Mouse (Mus musculus) B cell, adult 2 months (primary cell): Measurements from ENCODE around the gene Chchd5.

Experiments used
- DNase-seq, 2 experiments: peaks; one replicate each; pipeline ENCODE4 v3.0.0; 2022

The Chchd5 gene

GRCm38 (mm10) chr2:129129412-129129929 is at the start of gene Chchd5:
Gene Chchd5 (plus strand): TSS chr2:129129700.
- DNase-seq = peak; percentile 76 to 81

DNA sequence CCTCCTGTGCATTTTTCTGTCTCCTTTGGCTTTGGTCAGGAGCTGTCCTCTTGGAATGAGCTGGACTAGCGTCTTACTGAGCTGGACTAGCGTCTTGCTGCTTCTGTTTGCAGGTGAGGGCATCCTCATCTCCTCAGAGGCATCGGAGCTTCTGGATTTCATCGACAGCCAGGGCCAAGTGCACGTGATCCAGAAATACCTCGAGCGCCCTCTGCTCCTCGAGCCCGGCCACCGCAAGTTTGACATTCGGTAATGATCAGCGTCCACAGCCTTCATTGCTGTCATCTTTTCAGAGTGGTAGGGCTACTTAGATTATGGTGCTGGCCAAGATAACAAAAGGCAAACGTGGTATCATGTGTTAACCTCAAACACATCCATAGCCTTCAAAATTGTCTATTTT is 48.4 kb upstream of the Chchd5 start:
- no peak for DNase-seq

GRCm38 (mm10) chr2:129083514-129083913 is 46.0 kb upstream of the Chchd5 start:
- no peak for DNase-seq

DNA sequence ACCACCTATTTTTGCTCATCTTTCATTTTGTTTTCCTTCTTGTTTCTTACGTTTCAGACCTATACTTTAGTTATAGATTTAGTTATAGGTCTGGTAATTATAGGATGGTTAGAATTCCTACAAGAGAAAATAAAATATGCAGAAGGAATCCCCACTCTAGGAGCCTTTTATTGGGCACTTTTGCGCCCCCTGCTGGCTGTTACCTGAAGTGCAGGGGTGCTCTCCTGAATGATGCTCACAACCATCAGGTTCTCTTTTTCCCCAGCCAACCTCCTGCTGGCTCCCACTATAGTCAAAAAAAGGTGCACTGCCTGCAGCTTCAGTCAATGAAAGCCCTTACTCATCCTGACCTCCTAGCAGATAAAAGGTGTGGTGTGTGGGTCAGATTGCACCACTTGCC is 44.5 kb upstream of the Chchd5 start:
- DNase-seq = peak; percentile 56 to 62

DNA sequence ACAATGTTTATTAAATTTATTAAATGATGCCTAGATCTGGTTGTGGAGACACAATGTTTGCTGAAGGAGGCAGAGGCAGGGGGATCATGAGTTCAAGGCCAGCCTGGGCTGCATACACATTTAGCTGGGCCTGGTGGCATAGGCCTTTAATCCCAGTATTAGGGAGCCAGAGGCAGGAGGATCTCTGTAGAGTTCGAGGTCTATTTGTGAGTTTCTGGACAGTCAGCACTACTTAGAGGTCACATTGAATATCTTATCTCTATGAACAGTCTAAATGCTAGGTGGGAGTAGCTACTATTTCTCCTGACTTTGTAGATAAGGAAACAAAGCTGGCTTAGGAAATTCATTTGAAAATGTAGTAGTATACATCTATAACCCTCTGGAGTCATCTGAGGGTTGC is 42.0 kb upstream of the Chchd5 start:
- DNase-seq = no peak

DNA sequence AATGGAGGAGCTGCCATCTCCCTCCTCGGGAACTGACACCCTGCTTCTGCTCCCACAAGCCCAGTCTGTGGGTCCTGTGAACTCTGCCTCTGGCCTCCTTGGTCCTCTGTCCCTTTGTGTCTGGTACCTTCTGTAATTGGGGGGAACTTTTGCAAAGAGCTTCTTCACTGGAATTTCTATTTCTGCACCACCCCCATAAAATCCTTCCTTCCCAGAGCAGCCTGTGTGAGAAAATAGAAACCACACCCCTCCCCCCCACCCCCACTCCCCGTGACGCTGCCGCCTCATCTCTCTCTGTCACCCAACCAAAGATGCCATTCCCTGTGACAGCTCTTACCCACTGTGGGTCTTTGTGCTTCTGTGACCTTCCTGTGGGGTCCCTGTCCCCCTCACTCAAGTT is 39.1 kb upstream of the Chchd5 start:
- no peak for DNase-seq

- DNase-seq = no peak
Observed at GRCm38 (mm10) chr2:129092810-129093209, 36.7 kb upstream of the Chchd5 start.

- DNase-seq = peak; percentile 17 to 21
Observed at GRCm38 (mm10) chr2:129093926-129094724, 35.4 kb upstream of the Chchd5 start.

DNA sequence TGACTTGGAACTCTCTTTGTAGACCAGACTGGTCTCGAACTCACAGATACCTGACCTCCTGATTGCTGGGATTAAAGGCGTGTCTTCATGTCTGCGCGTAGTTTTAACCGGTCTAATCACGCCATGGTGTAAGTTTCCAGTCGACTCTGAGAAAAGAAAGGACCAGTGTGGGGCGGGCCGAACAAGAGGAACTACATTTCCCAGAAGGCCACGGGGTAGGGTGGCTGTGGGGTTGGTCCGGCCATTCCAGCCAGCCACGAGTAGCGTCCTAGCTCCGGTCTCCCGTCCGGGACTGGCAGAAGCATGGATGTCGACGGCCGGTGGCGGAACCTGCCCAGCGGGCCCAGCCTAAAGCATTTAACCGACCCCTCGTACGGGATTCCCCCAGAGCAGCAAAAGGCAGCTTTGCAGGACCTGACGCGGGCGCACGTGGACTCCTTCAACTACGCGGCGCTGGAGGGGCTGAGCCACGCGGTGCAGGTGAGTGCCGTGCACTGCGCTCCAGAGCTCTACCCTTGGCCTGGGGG is 28.7 kb upstream of the Chchd5 start, which contains the start of gene Polr1b:
Gene Polr1b (plus strand): TSS at position 212 of the 527 bp plus-strand sequence.
- peak; percentile 93 to 95 for DNase-seq

GRCm38 (mm10) chr2:129112924-129113323 is 16.6 kb upstream of the Chchd5 start:
- DNase-seq = no peak

GRCm38 (mm10) chr2:129115706-129116367 is 13.7 kb upstream of the Chchd5 start:
- no peak for DNase-seq

DNA sequence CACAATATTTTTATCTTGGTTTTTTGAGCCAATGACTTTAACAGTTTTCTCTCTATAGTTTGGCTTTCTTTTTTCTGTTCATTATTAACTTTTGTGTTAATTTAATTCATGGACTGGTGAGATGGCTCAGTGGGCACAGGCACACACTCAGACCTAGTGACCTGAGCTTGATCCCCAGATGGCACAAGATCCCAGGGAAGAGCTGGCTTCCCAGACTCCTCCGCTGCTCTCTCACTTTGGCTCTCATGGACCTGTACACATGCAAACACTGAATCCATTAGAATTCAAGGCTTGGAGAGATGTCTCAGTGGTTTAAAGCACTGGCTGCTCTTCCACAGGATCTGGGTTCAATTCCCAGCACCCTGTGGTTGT is 13.1 kb upstream of the Chchd5 start:
- no peak for DNase-seq

DNA sequence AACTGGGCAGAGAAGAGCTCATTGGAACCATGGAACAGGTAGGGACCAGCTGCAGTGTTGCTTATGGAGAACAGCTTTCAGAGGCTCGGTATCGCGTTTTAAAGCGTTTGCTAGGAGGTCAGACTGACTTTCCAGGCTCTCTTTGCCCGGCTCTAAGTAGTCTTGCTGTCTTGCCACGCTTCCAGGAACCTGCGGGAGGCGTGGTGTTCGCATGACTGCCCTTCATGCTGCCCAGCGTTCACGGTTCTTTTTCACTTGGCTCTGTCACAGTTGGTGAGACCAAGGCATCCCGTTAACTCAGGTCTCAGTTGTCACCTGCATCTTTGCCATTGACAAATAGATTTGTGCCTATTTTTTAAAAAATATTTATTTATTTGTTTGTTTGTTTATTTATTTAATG is 11.4 kb upstream of the Chchd5 start:
- DNase-seq = no peak

- no peak for DNase-seq
Observed at GRCm38 (mm10) chr2:129121986-129122385, 7.5 kb upstream of the Chchd5 start.

- peak; percentile 52 to 53 for DNase-seq
Observed at GRCm38 (mm10) chr2:129129987-129130545, 566 bp downstream of the Chchd5 start.

DNA sequence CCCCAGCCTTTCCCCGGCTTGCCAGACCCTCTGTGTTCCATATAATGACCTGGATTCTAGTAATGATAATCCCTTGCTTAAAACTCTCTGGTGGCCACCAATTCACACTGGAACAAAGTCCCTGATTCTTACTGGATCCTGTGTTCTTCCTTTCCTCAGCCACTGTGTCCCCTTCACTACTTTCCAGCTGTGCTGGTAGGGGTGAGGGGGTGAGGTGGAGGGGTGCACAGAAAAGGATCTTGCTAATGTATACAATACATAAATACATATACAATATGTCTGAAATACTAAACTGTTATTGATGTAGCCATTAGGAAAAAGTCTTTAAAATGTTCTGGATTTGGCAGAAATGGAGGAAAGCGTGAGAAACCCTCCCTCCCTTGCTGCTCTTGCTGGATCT is 1.3 kb downstream of the Chchd5 start:
- no peak for DNase-seq

DNA sequence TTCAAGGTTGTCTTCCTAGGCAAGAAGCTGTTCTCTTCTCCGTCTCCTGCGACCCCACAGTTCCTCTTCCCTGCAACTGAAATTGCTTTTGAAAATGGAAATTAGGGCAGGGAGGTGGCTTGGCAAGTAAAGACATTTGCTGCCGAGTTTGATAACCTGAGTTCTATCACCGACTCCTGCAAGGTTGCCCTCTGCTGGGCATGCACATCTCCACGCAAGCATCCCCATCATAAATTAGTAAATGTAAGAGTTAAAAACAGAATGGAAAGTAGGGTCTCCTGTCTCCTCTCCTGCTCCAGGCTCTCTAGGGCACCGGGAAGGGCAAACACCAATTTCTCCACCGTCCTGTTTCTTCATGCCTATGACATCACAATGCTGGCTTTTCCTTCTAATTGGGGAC is 2.7 kb downstream of the Chchd5 start:
- peak; percentile 7 to 36 for DNase-seq

DNA sequence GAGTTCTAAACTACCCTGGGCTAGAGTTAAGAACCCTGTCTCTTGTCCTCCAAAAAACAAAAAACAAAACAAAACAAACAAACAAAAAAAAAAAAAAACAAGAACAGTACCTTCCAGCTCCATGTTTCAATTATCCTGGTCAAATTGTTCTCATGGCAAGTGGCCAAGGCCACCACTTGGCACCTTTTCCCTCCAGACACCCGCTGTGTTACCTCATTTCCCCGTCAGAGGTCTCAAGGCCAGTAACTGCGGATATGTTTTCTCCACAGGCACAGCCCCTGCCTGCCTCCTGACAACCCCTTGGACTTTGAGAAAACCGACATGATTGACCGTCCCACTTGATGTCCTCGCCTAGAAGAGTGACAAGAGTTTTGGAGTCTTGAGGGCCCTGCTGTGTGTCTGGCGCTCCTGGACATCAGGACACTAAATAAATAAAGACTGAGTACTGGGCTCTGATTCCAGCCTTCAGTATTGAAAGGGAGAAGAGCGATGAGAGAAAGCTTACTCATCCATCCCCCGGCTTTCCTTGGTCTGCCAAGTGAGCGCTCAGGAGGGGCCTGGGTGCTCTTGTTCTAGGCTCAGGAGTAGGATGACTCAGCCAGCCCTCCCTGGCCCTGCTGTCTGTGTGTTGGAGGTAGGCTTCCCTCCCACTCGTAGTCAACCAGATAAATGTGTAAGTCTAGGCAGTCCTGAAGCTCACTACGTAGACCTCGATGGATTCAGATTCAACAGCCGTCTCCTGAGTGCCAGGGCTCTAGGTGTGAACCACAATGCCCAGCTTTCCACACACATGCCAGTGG is 3.7 kb downstream of the Chchd5 start:
- no peak for DNase-seq

GRCm38 (mm10) chr2:129139906-129140305 is 10.4 kb downstream of the Chchd5 start:
- DNase-seq = no peak

GRCm38 (mm10) chr2:129148836-129149235 is 19.3 kb downstream of the Chchd5 start:
- no peak for DNase-seq

- DNase-seq = no peak
Observed at GRCm38 (mm10) chr2:129150386-129150785, 20.9 kb downstream of the Chchd5 start.

DNA sequence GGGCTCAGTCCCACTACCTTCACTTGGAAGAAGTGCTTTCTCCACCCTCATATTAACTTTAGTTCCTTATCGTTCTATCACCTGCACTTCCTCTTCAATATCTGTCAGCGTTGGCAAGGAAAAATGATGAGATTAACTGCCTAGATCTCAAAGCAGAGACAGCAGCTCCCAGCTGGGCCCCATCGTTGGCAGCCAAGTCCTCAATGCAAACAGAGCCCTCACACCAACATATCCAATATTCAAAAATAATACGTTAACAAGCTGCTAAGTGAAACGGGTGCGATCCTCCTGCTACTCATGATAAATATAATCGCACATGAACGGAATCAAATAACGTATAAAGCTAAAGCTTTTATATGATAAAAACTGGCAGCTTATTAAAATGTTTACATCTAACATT is 21.6 kb downstream of the Chchd5 start:
- DNase-seq = no peak

DNA sequence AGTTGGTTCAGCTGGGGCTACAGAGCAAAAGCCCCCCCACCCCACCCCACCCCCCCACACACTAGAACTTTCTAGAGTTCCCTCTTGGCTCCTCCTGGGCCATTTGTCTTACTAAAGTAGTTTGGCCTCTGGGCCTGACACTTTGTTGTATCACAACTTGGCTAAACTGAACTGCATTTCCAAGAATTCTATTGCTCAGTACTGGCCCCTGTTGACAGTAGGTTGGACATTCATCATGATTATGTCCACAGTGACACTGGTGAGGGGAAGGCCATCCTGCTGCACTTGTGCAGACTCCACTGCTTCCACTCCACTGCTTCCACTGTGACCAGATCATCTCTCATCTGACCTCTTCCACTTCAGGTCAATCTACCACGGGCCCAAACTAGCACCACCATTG is 23.3 kb downstream of the Chchd5 start:
- no peak for DNase-seq
